Mouse (Mus musculus): ENCODE results near the gene Dapk1.

- no peak for TF ChIP-seq POLR2A (IDR thresholded peaks at IDR 0.05; ENCODE audit: borderline replicate concordance, low read depth, low read length)
- no peak for TF ChIP-seq CTCF (IDR thresholded peaks at IDR 0.05; ENCODE audit: low read depth, low read length)
Measured at GRCm38 (mm10) chr13:60682714-60683695, 81.3 kb downstream of the Dapk1 start.
